Mouse (Mus musculus) forebrain, postnatal 0 days (tissue): ENCODE results near the gene Pkn1. TPM values are rescaled to one million over a fixed set of nuclear protein-coding genes. Genes with fewer than 3 reads are reported as not detected.

Experiments
- ATAC-seq: fragments of 200-750 bp; cut with Nextera tagmentation; 2 replicates; pipeline ENCODE4 v1.8.0; 2017; ENCODE audit warnings: mild to moderate bottlenecking, moderate library complexity
- DNase-seq: peaks from one replicate; pipeline ENCODE4 v3.0.0-alpha.2; 2015
- H3K27ac ChIP-seq: fragments of 300-500 bp; sonication (generic); 2 replicates; pipeline ENCODE4 v1.5.1; 2014; ENCODE audit warnings: low read depth, mild to moderate bottlenecking, antibody characterized with exemption, low read length, moderate library complexity, mixed read lengths
- H3K27me3 ChIP-seq: fragments of 300-500 bp; sonication (generic); 2 replicates; pipeline ENCODE4 v1.6.1; 2014; ENCODE audit warnings: mild to moderate bottlenecking, low read length, mixed read lengths; ENCODE audit not compliant: insufficient read depth
- H3K36me3 ChIP-seq: fragments of 300-500 bp; sonication (generic); 2 replicates; pipeline ENCODE4 v1.6.1; 2014; ENCODE audit warnings: mild to moderate bottlenecking, moderate library complexity; ENCODE audit not compliant: insufficient read depth
- H3K4me1 ChIP-seq: fragments of 300-500 bp; sonication (generic); 2 replicates; pipeline ENCODE4 v1.6.1; 2014; ENCODE audit warnings: antibody characterized with exemption; ENCODE audit not compliant: insufficient read depth
- H3K4me2 ChIP-seq: fragments of 300-500 bp; sonication (generic); 2 replicates; pipeline ENCODE4 v1.6.1; 2014; ENCODE audit warnings: low read depth, mild to moderate bottlenecking, moderate library complexity
- H3K4me3 ChIP-seq: fragments of 300-500 bp; sonication (generic); 2 replicates; pipeline ENCODE4 v1.5.1; 2014; ENCODE audit warnings: low read depth, low read length, mixed read lengths
- H3K9ac ChIP-seq: fragments of 300-500 bp; sonication (generic); 2 replicates; pipeline ENCODE4 v1.6.1; 2014; ENCODE audit warnings: mild to moderate bottlenecking
- H3K9me3 ChIP-seq: fragments of 300-500 bp; sonication (generic); 2 replicates; pipeline ENCODE4 v1.6.1; 2016; ENCODE audit warnings: low read length
- CTCF ChIP-seq: sonication (generic); IDR thresholded peaks from 2 replicates; pipeline ENCODE4 v1.5.1; 2016; ENCODE audit warnings: antibody characterized with exemption, control low read depth, low read depth
- WGBS: fragments of 180-500 bp; shearing (Covaris S2); extraction: QIAGEN DNeasy Blood & Tissue Kit; methylation state at CpG from one replicate; pipeline ENCODE4 v1.1.7; 2014; 5-methylcytosine and 5-hydroxymethylcytosine counted together
- polyA plus RNA-seq: library from polyadenylated mRNA; unstranded; fragments of >200 nt; fragmentation: Nextera tagmentation; extraction: Ambion mirVana; gene quantifications from 2 replicates; pipeline ENCODE4 v1.2.1, GENCODE M21; 2015
- total RNA-seq: library from RNA; depleted of rRNA; stranded (reverse); fragments of >200 nt; gene quantifications from 2 replicates; pipeline ENCODE4 v1.2.3, GENCODE M21; 2014

The Pkn1 gene
- total and polyA plus RNA-seq, 2 experiments from 2014 or later = 25.2 to 70.8 TPM

- H3K27me3 ChIP-seq = no peaks in the 10 kb centered on the region
- H3K4me1 ChIP-seq = no peaks in the 10 kb centered on the region
- no peaks in the 10 kb centered on the region for H3K9me3 ChIP-seq
- ATAC-seq (no peak), DNase-seq (no peak)
- no peak overlapping the region for H3K9ac ChIP-seq
- no peak overlapping the region for H3K27ac ChIP-seq
- WGBS = 97% methylated on average over 9 of the region's 9 CpGs
- H3K4me3 ChIP-seq = no peak overlapping the region
- no peak for TF ChIP-seq CTCF
- no peak overlapping the region for H3K4me2 ChIP-seq
- H3K36me3 ChIP-seq = peaks cover 75% of the 10 kb centered on the region
Measured at GRCm38 (mm10) chr8:83684517-83684916, 14.5 kb downstream of the Pkn1 start.

DNA sequence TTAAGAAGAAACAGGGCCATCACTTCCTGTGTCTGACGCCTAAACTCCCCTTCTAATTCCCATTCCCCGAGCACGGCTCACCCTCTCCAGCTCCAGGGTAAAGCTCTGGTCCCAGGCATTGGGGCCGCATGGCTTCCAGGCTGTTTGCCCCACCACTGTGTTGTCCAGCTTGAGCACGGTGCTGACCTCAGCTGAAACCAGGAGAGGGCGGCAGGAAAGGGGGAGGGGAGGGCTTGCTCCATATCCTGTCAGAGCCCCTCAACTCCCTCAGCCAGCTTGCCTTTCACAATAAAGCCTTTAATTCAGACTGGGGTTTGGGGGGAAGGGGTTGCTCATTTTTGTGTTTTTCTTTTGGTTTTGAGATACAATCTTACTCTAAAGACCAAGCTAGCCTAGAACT lies 17.9 kb downstream of the Pkn1 start:
- no peak for ATAC-seq
- TF ChIP-seq CTCF = no peak
- H3K4me3 ChIP-seq = no peak overlapping the region

GRCm38 (mm10) chr8:83680603-83681002 lies 18.4 kb downstream of the Pkn1 start:
- ATAC-seq = no peak
- Histone ChIP-seq H3K9ac (no peak overlapping the region), H3K4me1 (no peaks in the 10 kb centered on the region), H3K9me3 (no peaks in the 10 kb centered on the region), H3K27me3 (no peaks in the 10 kb centered on the region), H3K36me3 (peaks cover 89% of the 10 kb centered on the region), H3K4me3 (no peak overlapping the region), H3K27ac (no peak overlapping the region), H3K4me2 (no peak overlapping the region)
- 69% methylated on average over 5 of the region's 5 CpGs for WGBS
- no peak for DNase-seq
- no peak for TF ChIP-seq CTCF

More for the DNA sequence above, 17.9 kb downstream of the Pkn1 start:
- H3K27me3 ChIP-seq = no peaks in the 10 kb centered on the region
- DNase-seq = no peak
- no peaks in the 10 kb centered on the region for H3K9me3 ChIP-seq
- 42% methylated on average over 6 of the region's 6 CpGs for WGBS
- H3K36me3 ChIP-seq = peaks cover 86% of the 10 kb centered on the region
- H3K4me2 ChIP-seq = no peak overlapping the region
- H3K4me1 ChIP-seq = no peaks in the 10 kb centered on the region
- H3K9ac ChIP-seq = no peak overlapping the region
- H3K27ac ChIP-seq = no peak overlapping the region

DNA sequence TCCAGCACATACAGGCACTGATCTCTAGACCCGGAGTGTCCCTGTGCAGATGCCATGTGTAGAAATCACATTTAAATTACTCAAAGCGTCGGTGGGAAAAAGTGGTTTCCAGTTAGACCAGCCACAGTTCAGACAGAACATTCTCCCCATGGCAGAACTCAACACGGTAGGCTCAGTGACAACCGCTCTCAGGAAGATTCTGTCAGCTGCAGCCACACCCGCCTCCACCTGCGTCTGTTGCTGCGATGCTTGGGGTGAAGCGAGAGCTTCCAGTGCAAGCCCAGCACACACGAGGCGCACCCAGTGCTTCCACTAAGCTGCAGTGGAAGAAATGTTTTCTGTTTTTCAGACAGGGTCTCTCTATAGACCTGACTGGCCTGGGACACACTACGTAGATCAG lies 19.1 kb downstream of the Pkn1 start:
- no peak overlapping the region for H3K9ac ChIP-seq
- H3K27me3 ChIP-seq = no peaks in the 10 kb centered on the region
- peaks cover 92% of the 10 kb centered on the region for H3K36me3 ChIP-seq
- no peak for DNase-seq
- H3K4me2 ChIP-seq = no peak overlapping the region
- ATAC-seq = no peak
- no peak overlapping the region for H3K27ac ChIP-seq
- H3K9me3 ChIP-seq = no peaks in the 10 kb centered on the region
- H3K4me3 ChIP-seq = no peak overlapping the region
- TF ChIP-seq CTCF = no peak
- WGBS = 95% methylated on average over 12 of the region's 12 CpGs
- H3K4me1 ChIP-seq = no peaks in the 10 kb centered on the region

DNA sequence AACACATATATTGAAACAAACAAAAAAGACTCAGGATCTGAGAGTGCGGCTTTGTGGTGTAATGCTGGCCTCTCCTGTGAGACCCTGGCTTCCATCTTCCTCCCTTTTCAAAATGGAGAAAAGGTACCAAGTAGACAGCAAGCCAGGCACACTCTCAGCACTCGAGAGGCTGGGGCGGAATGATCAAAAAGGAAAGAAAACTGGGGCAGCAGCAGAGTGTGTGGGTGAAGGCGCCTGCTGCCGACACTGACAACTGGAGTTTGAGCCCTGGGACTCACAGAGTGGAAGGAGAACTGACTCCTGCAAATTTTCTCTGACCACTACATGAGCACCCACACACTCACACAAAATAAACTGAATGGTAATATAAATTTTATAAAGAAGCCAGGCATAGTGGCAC lies 24.5 kb downstream of the Pkn1 start:
- Histone ChIP-seq H3K9ac (no peak overlapping the region), H3K4me3 (no peak overlapping the region), H3K27me3 (no peaks in the 10 kb centered on the region), H3K9me3 (no peaks in the 10 kb centered on the region), H3K4me1 (no peaks in the 10 kb centered on the region), H3K36me3 (peaks cover 94% of the 10 kb centered on the region), H3K27ac (no peak overlapping the region), H3K4me2 (no peak overlapping the region)
- DNase-seq (no peak), ATAC-seq (no peak)
- no peak for TF ChIP-seq CTCF
- 89% methylated on average over 5 of the region's 5 CpGs for WGBS

DNA sequence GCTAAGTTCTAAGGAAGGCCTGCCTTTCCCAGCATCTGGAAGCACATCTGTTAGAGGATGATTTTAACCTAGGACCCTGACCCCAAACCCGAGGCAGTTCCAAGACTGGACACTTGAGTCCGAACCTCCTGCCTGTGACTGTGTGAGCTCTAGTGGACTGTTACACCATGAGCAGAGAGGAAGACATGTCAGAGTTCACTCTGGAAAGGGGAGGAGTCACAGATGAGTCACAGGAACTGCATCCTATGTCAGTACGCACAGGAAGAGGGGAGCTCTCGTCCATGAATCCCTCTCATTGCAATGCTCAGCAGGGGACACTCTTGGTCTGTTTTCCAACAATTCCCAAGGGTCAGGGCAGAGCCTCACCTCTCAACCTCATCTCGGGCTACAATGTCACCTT lies 26.0 kb downstream of the Pkn1 start:
- no peak overlapping the region for H3K4me2 ChIP-seq
- H3K27me3 ChIP-seq = no peaks in the 10 kb centered on the region
- DNase-seq = no peak
- peaks cover 1% of the 10 kb centered on the region; the same call in 1 of the 2 replicates for H3K4me1 ChIP-seq
- H3K9me3 ChIP-seq = no peaks in the 10 kb centered on the region
- ATAC-seq = no peak
- no peak overlapping the region for H3K27ac ChIP-seq
- WGBS = 69% methylated on average over 5 of the region's 5 CpGs
- no peak for TF ChIP-seq CTCF
- H3K9ac ChIP-seq = no peak overlapping the region
- no peak overlapping the region for H3K4me3 ChIP-seq
- peaks cover 83% of the 10 kb centered on the region for H3K36me3 ChIP-seq

GRCm38 (mm10) chr8:83669013-83669412 lies 30.0 kb downstream of the Pkn1 start:
- peak overlapping the region; percentile 51; the same call in 1 of the 2 replicates for H3K9ac ChIP-seq
- 76% methylated on average over 16 of the region's 16 CpGs for WGBS
- no peaks in the 10 kb centered on the region for H3K27me3 ChIP-seq
- peaks cover 6% of the 10 kb centered on the region; the same call in 1 of the 2 replicates for H3K4me1 ChIP-seq
- no peak for TF ChIP-seq CTCF
- H3K4me2 ChIP-seq = peak overlapping the region; percentile 58; the same call in 1 of the 2 replicates
- no peak overlapping the region for H3K4me3 ChIP-seq
- no peak for DNase-seq
- ATAC-seq = no peak
- peak overlapping the region; percentile 66; the same call in 1 of the 2 replicates for H3K27ac ChIP-seq
- H3K36me3 ChIP-seq = peaks cover 49% of the 10 kb centered on the region
- H3K9me3 ChIP-seq = no peaks in the 10 kb centered on the region
